Comparison of ENCODE assay signal across 10 mouse cellular contexts in the genomic region with DNA sequence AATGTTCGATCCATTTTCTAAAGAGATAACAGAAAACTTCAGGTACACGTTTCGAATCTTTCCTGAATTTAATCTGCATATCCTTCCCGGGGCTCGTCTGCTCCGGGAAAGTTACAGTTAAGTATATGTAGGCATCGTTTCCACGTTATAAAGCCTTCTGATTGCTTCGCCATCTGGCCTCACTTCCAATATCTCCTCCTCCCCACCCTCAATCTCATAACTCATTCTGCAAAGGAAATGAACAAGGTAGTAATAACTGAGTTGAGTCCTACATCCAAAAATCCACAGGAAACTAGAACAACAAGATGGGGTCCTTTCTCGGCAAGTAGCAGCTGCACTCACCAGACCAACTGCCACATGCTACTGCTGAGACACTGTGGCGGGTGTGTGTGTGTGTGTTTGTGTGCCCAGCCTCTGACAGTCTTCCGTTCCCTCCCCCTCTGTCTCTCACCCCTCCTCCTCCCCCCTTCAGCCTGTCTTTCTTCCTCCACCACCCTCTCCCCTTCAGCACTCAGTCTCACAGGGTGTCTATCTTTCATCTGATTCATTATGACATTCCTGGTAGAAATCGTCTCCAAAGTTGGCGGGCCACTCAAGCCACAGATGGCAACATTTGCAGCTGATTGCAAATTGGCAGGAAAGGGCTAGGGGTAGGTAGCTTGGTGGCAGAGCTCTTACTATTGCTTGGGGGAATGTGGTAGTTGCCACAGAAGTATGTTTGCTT. TPM values are rescaled to one million over a fixed set of nuclear protein-coding genes. Genes with fewer than 3 reads are reported as not detected.
A peak's percentile ranks its signal among the peaks of the same experiment; 100 is the strongest.
DNase-seq lines count a peak whose midpoint lies in the region; ATAC-seq and TF ChIP-seq lines count a peak whose summit lies in the region.
"Had no signal": no experiment of that assay in that cellular context is flagged by ENCODE, and none has a peak within 500 bp of the region (broad histone marks: within the 10 kb centered on the region; RNA-seq: fewer than 3 reads in every experiment).

No protein-coding gene starts in this region.

- no peak for TF ChIP-seq CTCF in midbrain, postnatal 0 days (IDR thresholded peaks at IDR 0.05)

- no peak overlapping the region for H3K27ac ChIP-seq in midbrain, postnatal 0 days (ENCODE audit: low read depth, low read length)
- no peak overlapping the region for H3K27ac ChIP-seq in midbrain, embryonic 11.5 days (ENCODE audit: low read depth, low read length)
- H3K27ac ChIP-seq in limb, embryonic 14.5 days (replicated peaks; ENCODE audit: low read depth, low read length) = 0 out of 2 replicates have a peak overlapping the region, but pooled peaks have one; percentile 19
- H3K27ac ChIP-seq: heart, embryonic 15.5 days had no signal

- no peaks in the 10 kb centered on the region for H3K9me3 ChIP-seq in midbrain, postnatal 0 days (ENCODE audit: low read length)
- H3K9me3 ChIP-seq in midbrain, embryonic 11.5 days (ENCODE audit: control insufficient read depth, low read length) = no peaks in the 10 kb centered on the region
- H3K9me3 ChIP-seq in limb, embryonic 14.5 days (ENCODE audit: control insufficient read depth, low read length) = no peaks in the 10 kb centered on the region
- H3K9me3 ChIP-seq: heart, embryonic 15.5 days had no signal

- no peaks in the 10 kb centered on the region; the same call in 1 of the 2 replicates for H3K36me3 ChIP-seq in midbrain, postnatal 0 days (ENCODE audit: insufficient read depth, low read length)
- H3K36me3 ChIP-seq in midbrain, embryonic 11.5 days (ENCODE audit: control insufficient read depth, insufficient read depth, low read length) = no peaks in the 10 kb centered on the region
- no peaks in the 10 kb centered on the region; the same call in 1 of the 2 replicates for H3K36me3 ChIP-seq in limb, embryonic 14.5 days (ENCODE audit: control insufficient read depth, insufficient read depth, low read length)
- H3K36me3 ChIP-seq: heart, embryonic 15.5 days had no signal

- 79% methylated on average over 14 of the region's 14 CpGs for WGBS in midbrain, postnatal 0 days
- WGBS in midbrain, embryonic 11.5 days = 86% methylated on average over 14 of the region's 14 CpGs
- WGBS in limb, embryonic 14.5 days = 58% methylated on average over 14 of the region's 14 CpGs

- H3K27me3 ChIP-seq in midbrain, postnatal 0 days (ENCODE audit: insufficient read depth, low read length) = no peaks in the 10 kb centered on the region
- H3K27me3 ChIP-seq in midbrain, embryonic 11.5 days (ENCODE audit: control insufficient read depth, insufficient read depth, low read length) = no peaks in the 10 kb centered on the region
- H3K27me3 ChIP-seq in limb, embryonic 14.5 days (ENCODE audit: control insufficient read depth, insufficient read depth, low read length) = no peaks in the 10 kb centered on the region
- H3K27me3 ChIP-seq: heart, embryonic 15.5 days had no signal

- no peak overlapping the region for H3K9ac ChIP-seq in midbrain, postnatal 0 days (replicated peaks; ENCODE audit: low read length, poor library complexity, severe bottlenecking)
- no peak overlapping the region for H3K9ac ChIP-seq in midbrain, embryonic 11.5 days (ENCODE audit: low read length)
- H3K9ac ChIP-seq in limb, embryonic 14.5 days (ENCODE audit: low read depth, low read length, severe bottlenecking) = no peak overlapping the region
- H3K9ac ChIP-seq: heart, embryonic 15.5 days had no signal

- peak; percentile 72 for DNase-seq in midbrain, postnatal 0 days (ENCODE audit: low spot score)
- DNase-seq in midbrain, embryonic 11.5 days (ENCODE audit: low spot score, missing footprints) = no peak
- peak; percentile 33 to 70 for DNase-seq in frontal cortex, adult 2 months (ENCODE audit: extremely low spot score in 1 of 2, low spot score in 1 of 2)
- DNase-seq in limb, embryonic 14.5 days (ENCODE audit: low spot score) = peak; percentile 22
- peak; percentile 54 to 76 for DNase-seq in thymus, postnatal 36 days
- DNase-seq in adrenal gland, adult 2 months = no peak
- no peak for DNase-seq in urinary bladder, postnatal 10 days (ENCODE audit: low spot score)
- DNase-seq in gastrocnemius, adult 18-20 months (ENCODE audit: low spot score) = no peak

- H3K4me1 ChIP-seq in midbrain, postnatal 0 days (ENCODE audit: insufficient read depth, low read length) = no peaks in the 10 kb centered on the region
- no peaks in the 10 kb centered on the region for H3K4me1 ChIP-seq in midbrain, embryonic 11.5 days (ENCODE audit: control insufficient read depth, insufficient read depth, low read length)
- no peaks in the 10 kb centered on the region for H3K4me1 ChIP-seq in limb, embryonic 14.5 days (ENCODE audit: control insufficient read depth, insufficient read depth, low read length)

- no peak overlapping the region for H3K4me2 ChIP-seq in midbrain, postnatal 0 days (ENCODE audit: low read depth, low read length, poor library complexity, severe bottlenecking)
- H3K4me2 ChIP-seq in midbrain, embryonic 11.5 days = no peak overlapping the region
- no peak overlapping the region for H3K4me2 ChIP-seq in limb, embryonic 14.5 days (replicated peaks; ENCODE audit: low read depth, low read length, severe bottlenecking)
- H3K4me2 ChIP-seq: heart, embryonic 15.5 days had no signal

- peak; percentile 47; the same call in 1 of the 2 replicates for ATAC-seq in midbrain, postnatal 0 days (ENCODE audit: low FRiP score)
- ATAC-seq in midbrain, embryonic 11.5 days (ENCODE audit: low FRiP score) = no peak
- no peak for ATAC-seq in limb, embryonic 14.5 days (ENCODE audit: low FRiP score, low read depth)

- no peak overlapping the region for H3K4me3 ChIP-seq in midbrain, postnatal 0 days (ENCODE audit: low read depth, low read length)
- no peak overlapping the region for H3K4me3 ChIP-seq in midbrain, embryonic 11.5 days (ENCODE audit: low read depth, low read length)
- H3K4me3 ChIP-seq in limb, embryonic 14.5 days (replicated peaks; ENCODE audit: low read length) = no peak overlapping the region
- H3K4me3 ChIP-seq: heart, embryonic 15.5 days had no signal

- no peak for TF ChIP-seq POLR2A in limb, embryonic 14.5 days (IDR thresholded peaks at IDR 0.05; ENCODE audit: borderline replicate concordance, extremely low read depth, insufficient read depth, insufficient read length)

RNA-seq across cellular contexts. Expression of gene Glt8d2, which starts 28.0 kb away (rescaled TPM):
- 0.85 and 2.2 TPM in 2 replicates for total RNA-seq in midbrain, postnatal 0 days (2014; rRNA removed)
- polyA plus RNA-seq in midbrain, postnatal 0 days (2015; fragmentation: Nextera tagmentation; extraction: Ambion mirVana) = 1.1 and 1.6 TPM in 2 replicates
- polyA plus RNA-seq in midbrain, embryonic 11.5 days (2014; fragmentation: Nextera tagmentation; extraction: Ambion mirVana) = 2.4 and 3.3 TPM in 2 replicates
- 11.0 and 11.3 TPM in 2 replicates for polyA plus RNA-seq in frontal cortex, adult 2 months (2012; rRNA removed)
- polyA plus RNA-seq in limb, embryonic 14.5 days (2012; rRNA removed) = 25.5 and 27.8 TPM in 2 replicates
- polyA plus RNA-seq in limb, embryonic 14.5 days (2014; fragmentation: Nextera tagmentation; extraction: Ambion mirVana) = 23.1 and 23.4 TPM in 2 replicates
- total RNA-seq in adrenal gland, adult 2 months (2021) = 1 to 10 TPM; 1.4 to 3.1 TPM
- 0.32 and 0.76 TPM in 2 replicates for polyA plus RNA-seq in adrenal gland, adult 2 months (2012; rRNA removed)
- 1 to 10 TPM; 1.1 to 2.1 TPM for total RNA-seq in gastrocnemius, adult 18-20 months (2021)
- polyA plus RNA-seq: liver, adult 2 months had no signal

RNA-seq across cellular contexts. Expression of gene Tdg, which starts 32.8 kb away (rescaled TPM):
- total RNA-seq in midbrain, postnatal 0 days (2014; rRNA removed) = 60.9 and 74.4 TPM in 2 replicates
- 119 and 121 TPM in 2 replicates for polyA plus RNA-seq in midbrain, postnatal 0 days (2015; fragmentation: Nextera tagmentation; extraction: Ambion mirVana)
- 340 and 352 TPM in 2 replicates for polyA plus RNA-seq in midbrain, embryonic 11.5 days (2014; fragmentation: Nextera tagmentation; extraction: Ambion mirVana)
- 59.9 and 61.2 TPM in 2 replicates for polyA plus RNA-seq in frontal cortex, adult 2 months (2012; rRNA removed)
- 67.4 and 77.3 TPM in 2 replicates for polyA plus RNA-seq in limb, embryonic 14.5 days (2012; rRNA removed)
- 116 and 138 TPM in 2 replicates for polyA plus RNA-seq in limb, embryonic 14.5 days (2014; fragmentation: Nextera tagmentation; extraction: Ambion mirVana)
- 10 to 100 TPM; 20.8 to 25.1 TPM for total RNA-seq in adrenal gland, adult 2 months (2021)
- 7.0 and 11.6 TPM in 2 replicates for polyA plus RNA-seq in adrenal gland, adult 2 months (2012; rRNA removed)
- 10 to 100 TPM; 10.5 to 12.0 TPM for total RNA-seq in gastrocnemius, adult 18-20 months (2021)

RNA-seq across cellular contexts. Expression of gene Hcfc2, which starts 33.5 kb away (rescaled TPM):
- 26.9 and 27.2 TPM in 2 replicates for total RNA-seq in midbrain, postnatal 0 days (2014; rRNA removed)
- polyA plus RNA-seq in midbrain, postnatal 0 days (2015; fragmentation: Nextera tagmentation; extraction: Ambion mirVana) = 27.0 and 28.4 TPM in 2 replicates
- polyA plus RNA-seq in midbrain, embryonic 11.5 days (2014; fragmentation: Nextera tagmentation; extraction: Ambion mirVana) = 34.4 and 35.2 TPM in 2 replicates
- polyA plus RNA-seq in frontal cortex, adult 2 months (2012; rRNA removed) = 26.4 and 27.3 TPM in 2 replicates
- 36.1 and 38.8 TPM in 2 replicates for polyA plus RNA-seq in limb, embryonic 14.5 days (2012; rRNA removed)
- polyA plus RNA-seq in limb, embryonic 14.5 days (2014; fragmentation: Nextera tagmentation; extraction: Ambion mirVana) = 44.6 and 48.2 TPM in 2 replicates
- 10 to 100 TPM; 27.8 to 30.4 TPM for total RNA-seq in adrenal gland, adult 2 months (2021)
- polyA plus RNA-seq in adrenal gland, adult 2 months (2012; rRNA removed) = 3.2 and 4.7 TPM in 2 replicates
- total RNA-seq in gastrocnemius, adult 18-20 months (2021) = 10 to 100 TPM; 20.8 to 29.3 TPM

RNA-seq across cellular contexts. Expression of gene 1190007I07Rik, which starts 39.4 kb away (rescaled TPM):
- total RNA-seq in midbrain, postnatal 0 days (2014; rRNA removed) = 21.5 and 27.1 TPM in 2 replicates
- 34.3 and 37.9 TPM in 2 replicates for polyA plus RNA-seq in midbrain, postnatal 0 days (2015; fragmentation: Nextera tagmentation; extraction: Ambion mirVana)
- 35.9 and 39.7 TPM in 2 replicates for polyA plus RNA-seq in midbrain, embryonic 11.5 days (2014; fragmentation: Nextera tagmentation; extraction: Ambion mirVana)
- 34.4 TPM in 2 replicates for polyA plus RNA-seq in frontal cortex, adult 2 months (2012; rRNA removed)
- polyA plus RNA-seq in limb, embryonic 14.5 days (2012; rRNA removed) = 46.4 and 46.7 TPM in 2 replicates
- 33.8 and 40.5 TPM in 2 replicates for polyA plus RNA-seq in limb, embryonic 14.5 days (2014; fragmentation: Nextera tagmentation; extraction: Ambion mirVana)
- 10 to 100 TPM; 19.8 to 31.3 TPM for total RNA-seq in adrenal gland, adult 2 months (2021)
- 70.7 and 83.9 TPM in 2 replicates for polyA plus RNA-seq in adrenal gland, adult 2 months (2012; rRNA removed)
- total RNA-seq in gastrocnemius, adult 18-20 months (2021) = 10 to 100 TPM; 31.9 to 32.8 TPM

Comparison
In these comparisons a context has a peak if more than half of its experiments do, and no peak if none do; other contexts are left out.
1. DNase-seq: peak in midbrain, postnatal 0 days (single experiment), frontal cortex, adult 2 months (2 of 2), limb, embryonic 14.5 days (single experiment) and thymus, postnatal 36 days (2 of 2); none in midbrain, embryonic 11.5 days (single experiment), adrenal gland, adult 2 months (single experiment), urinary bladder, postnatal 10 days (single experiment) and gastrocnemius, adult 18-20 months (single experiment).